Mouse (Mus musculus): ENCODE measurements around the gene Tnr.

DNA sequence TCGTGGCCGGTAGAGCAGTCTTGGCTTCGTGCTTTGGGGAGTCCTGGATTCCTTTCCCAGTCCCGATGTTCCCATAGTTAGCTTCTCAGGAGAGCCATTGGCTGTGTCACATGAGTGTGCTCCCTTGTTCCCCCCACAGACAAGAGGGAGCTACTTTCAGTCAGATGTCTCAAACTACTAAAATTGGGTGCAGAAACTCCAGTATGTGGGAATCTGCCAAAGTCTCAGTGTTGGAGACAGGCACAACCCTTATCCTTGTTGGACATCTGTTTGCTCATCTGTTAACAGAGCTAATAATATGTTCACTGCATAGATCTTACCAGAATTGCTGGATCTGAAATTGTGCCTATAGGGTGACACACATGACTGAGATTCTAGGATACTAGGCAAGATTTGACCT, 21.7 kb upstream of the Tnr start:
- TF ChIP-seq POLR2A (IDR thresholded peaks at IDR 0.05; ENCODE audit: low read depth, low read length) (no peak), CTCF (conservative IDR thresholded peaks at IDR 0.05; ENCODE audit: insufficient read depth, insufficient read length, low read depth, low read length) (no peak)
